ENCODE assay signal across 29 mouse cellular contexts in genomic region chr13:30669277-30669676, GRCm38 (mm10). TPM values are rescaled to one million over a fixed set of nuclear protein-coding genes. Genes with fewer than 3 reads are reported as not detected.
DNase-seq lines count a peak whose midpoint lies in the region; ATAC-seq and TF ChIP-seq lines count a peak whose summit lies in the region.
"Had no signal": no experiment of that assay in that cellular context is flagged by ENCODE, and none has a peak within 500 bp of the region (broad histone marks: within the 10 kb centered on the region; RNA-seq: fewer than 3 reads in every experiment).

No protein-coding gene starts in this region.

- no peak for TF ChIP-seq CTCF in gastrocnemius, adult 2 months (IDR thresholded peaks at IDR 0.05)

- no peak overlapping the region for H3K9ac ChIP-seq in forebrain, embryonic 11.5 days (ENCODE audit: low read length)
- H3K9ac ChIP-seq in hindbrain, embryonic 13.5 days, result no peak overlapping the region
- H3K9ac ChIP-seq: embryonic facial prominence, embryonic 12.5 days; forebrain, embryonic 15.5 days; hindbrain, embryonic 15.5 days; limb, embryonic 13.5 days; midbrain, embryonic 13.5 days; neural tube, embryonic 15.5 days had no signal

- no peaks in the 10 kb centered on the region for H3K27me3 ChIP-seq in forebrain, embryonic 11.5 days (ENCODE audit: control insufficient read depth, insufficient read depth, low read length)
- H3K27me3 ChIP-seq in hindbrain, embryonic 13.5 days, result 0 out of 2 replicates have a peak, but pooled peaks cover 2% of the 10 kb centered on the region
- H3K27me3 ChIP-seq: CH12.LX; embryonic facial prominence, embryonic 12.5 days; forebrain, embryonic 15.5 days; hindbrain, embryonic 15.5 days; limb, embryonic 13.5 days; midbrain, embryonic 13.5 days; neural tube, embryonic 15.5 days; Patski had no signal

- H3K9me3 ChIP-seq in forebrain, embryonic 11.5 days (ENCODE audit: control insufficient read depth, low read length), result no peaks in the 10 kb centered on the region
- no peaks in the 10 kb centered on the region for H3K9me3 ChIP-seq in hindbrain, embryonic 13.5 days
- H3K9me3 ChIP-seq: embryonic facial prominence, embryonic 12.5 days; forebrain, embryonic 15.5 days; hindbrain, embryonic 15.5 days; limb, embryonic 13.5 days; midbrain, embryonic 13.5 days; neural tube, embryonic 15.5 days had no signal

- DNase-seq in gastrocnemius, adult 2 months, result no peak
- no peak for DNase-seq in gastrocnemius, postnatal 10 days
- peak; percentile 57 for DNase-seq in 3T3-L1 (ENCODE audit: low read depth, low spot score)
- peak; percentile 75 for DNase-seq in NIH3T3 (ENCODE audit: low read depth)
- DNase-seq in forebrain, embryonic 11.5 days (ENCODE audit: low spot score), result no peak
- DNase-seq: adrenal gland, postnatal 10 days; B cell, adult 2 months; cerebellum, adult 11-12 months; cerebellum, postnatal 36 days; embryo, embryonic 11 days; kidney, adult 9 months; kidney, postnatal 10 days; lung, postnatal 36 days; retina, postnatal 1 day; right cerebral cortex, postnatal 14 days; thymus, postnatal 4 days had no signal

- intact Hi-C loops in gastrocnemius, adult 2 months (cut with DNase I), result no loop called here

- H3K4me2 ChIP-seq in forebrain, embryonic 11.5 days (ENCODE audit: low read depth, low read length, severe bottlenecking), result no peak overlapping the region
- no peak overlapping the region for H3K4me2 ChIP-seq in hindbrain, embryonic 13.5 days
- H3K4me2 ChIP-seq: embryonic facial prominence, embryonic 12.5 days; forebrain, embryonic 15.5 days; heart, embryonic 11.5 days; hindbrain, embryonic 15.5 days; limb, embryonic 13.5 days; liver, embryonic 11.5 days; midbrain, embryonic 13.5 days; neural tube, embryonic 15.5 days had no signal

- no peak overlapping the region for H3K4me3 ChIP-seq in gastrocnemius, adult 2 months
- H3K4me3 ChIP-seq in forebrain, embryonic 11.5 days (ENCODE audit: low read depth, low read length), result no peak overlapping the region
- no peak overlapping the region for H3K4me3 ChIP-seq in hindbrain, embryonic 13.5 days
- H3K4me3 ChIP-seq: embryonic facial prominence, embryonic 12.5 days; forebrain, embryonic 15.5 days; hindbrain, embryonic 15.5 days; limb, embryonic 13.5 days; midbrain, embryonic 13.5 days; neural tube, embryonic 15.5 days had no signal

- ATAC-seq in megakaryocyte progenitor cell, adult 5-6 weeks (replicated peaks; ENCODE audit: poor library complexity), result peak; percentile 76
- no peak for ATAC-seq in forebrain, embryonic 11.5 days (replicated peaks; ENCODE audit: low FRiP score)
- no peak for ATAC-seq in hindbrain, embryonic 13.5 days (ENCODE audit: low FRiP score)
- ATAC-seq: forebrain, embryonic 15.5 days; inflammation-experienced regulatory T-cells, adult 6 months; midbrain, embryonic 13.5 days; Patski had no signal

- H3K36me3 ChIP-seq in forebrain, embryonic 11.5 days (ENCODE audit: control insufficient read depth, insufficient read depth, low read length), result no peaks in the 10 kb centered on the region
- H3K36me3 ChIP-seq in hindbrain, embryonic 13.5 days, result 0 out of 2 replicates have a peak, but pooled peaks cover 6% of the 10 kb centered on the region
- H3K36me3 ChIP-seq: embryonic facial prominence, embryonic 12.5 days; limb, embryonic 13.5 days had no signal

- 86% methylated on average over 3 of the region's 3 CpGs for WGBS in forebrain, embryonic 11.5 days
- WGBS in hindbrain, embryonic 13.5 days, result 87% methylated on average over 3 of the region's 3 CpGs

- H3K4me1 ChIP-seq in forebrain, embryonic 11.5 days (replicated peaks; ENCODE audit: control insufficient read depth, insufficient read depth, low read length), result no peaks in the 10 kb centered on the region
- no peaks in the 10 kb centered on the region for H3K4me1 ChIP-seq in hindbrain, embryonic 13.5 days (replicated peaks)
- H3K4me1 ChIP-seq: embryonic facial prominence, embryonic 12.5 days; forebrain, embryonic 15.5 days; hindbrain, embryonic 15.5 days; limb, embryonic 13.5 days; midbrain, embryonic 13.5 days; neural tube, embryonic 15.5 days had no signal

- peak overlapping the region; percentile 9; the same call in 1 of the 2 replicates for H3K27ac ChIP-seq in gastrocnemius, adult 2 months
- H3K27ac ChIP-seq in forebrain, embryonic 11.5 days (ENCODE audit: low read depth, low read length), result no peak overlapping the region
- no peak overlapping the region for H3K27ac ChIP-seq in hindbrain, embryonic 13.5 days
- H3K27ac ChIP-seq: embryonic facial prominence, embryonic 12.5 days; forebrain, embryonic 15.5 days; hindbrain, embryonic 15.5 days; limb, embryonic 13.5 days; midbrain, embryonic 13.5 days; neural tube, embryonic 15.5 days had no signal

RNA-seq across cellular contexts. Expression of gene Dusp22, which starts 9.5 kb away (rescaled TPM):
- 10 to 100 TPM; 36.2 to 59.5 TPM for total RNA-seq in gastrocnemius, adult 2 months (2021)
- total RNA-seq in gastrocnemius, postnatal 10 days (2021), result 10 to 100 TPM; 40.5 to 45.5 TPM
- total RNA-seq in megakaryocyte progenitor cell, adult 5-6 weeks (2015), result 1.9 and 5.2 TPM in 2 replicates
- 2.5 and 4.2 TPM in 2 replicates for total RNA-seq in megakaryocyte progenitor cell, adult 5-6 weeks (2017)
- 16.5 and 17.0 TPM in 2 replicates for polyA plus RNA-seq in forebrain, embryonic 11.5 days (2014; fragmentation: Nextera tagmentation; extraction: Ambion mirVana)
- polyA plus RNA-seq in hindbrain, embryonic 13.5 days (2015; fragmentation: Nextera tagmentation; extraction: Ambion mirVana), result 19.6 and 21.7 TPM in 2 replicates

Comparison
In these comparisons a context has a peak if more than half of its experiments do, and no peak if none do; other contexts are left out.
1. DNase-seq: peak in 3T3-L1 (single experiment) and NIH3T3 (single experiment); none in gastrocnemius, adult 2 months (single experiment), gastrocnemius, postnatal 10 days (single experiment) and forebrain, embryonic 11.5 days (single experiment).
2. RNA of gene Dusp22, which starts 9.5 kb away (total RNA-seq): 36.2 to 59.5 TPM in gastrocnemius, adult 2 months and 40.5 to 45.5 TPM in gastrocnemius, postnatal 10 days; 1.9 to 5.2 TPM in megakaryocyte progenitor cell, adult 5-6 weeks; every median in the first group is over 4 times any median in the second.